Mouse (Mus musculus) lung, postnatal 25 days (tissue): ENCODE data around the gene C130050O18Rik.

Experiments used
- DNase-seq: peaks from one replicate; pipeline ENCODE4 v3.0.0; 2022; ENCODE audit warnings: low spot score

Gene C130050O18Rik

DNA sequence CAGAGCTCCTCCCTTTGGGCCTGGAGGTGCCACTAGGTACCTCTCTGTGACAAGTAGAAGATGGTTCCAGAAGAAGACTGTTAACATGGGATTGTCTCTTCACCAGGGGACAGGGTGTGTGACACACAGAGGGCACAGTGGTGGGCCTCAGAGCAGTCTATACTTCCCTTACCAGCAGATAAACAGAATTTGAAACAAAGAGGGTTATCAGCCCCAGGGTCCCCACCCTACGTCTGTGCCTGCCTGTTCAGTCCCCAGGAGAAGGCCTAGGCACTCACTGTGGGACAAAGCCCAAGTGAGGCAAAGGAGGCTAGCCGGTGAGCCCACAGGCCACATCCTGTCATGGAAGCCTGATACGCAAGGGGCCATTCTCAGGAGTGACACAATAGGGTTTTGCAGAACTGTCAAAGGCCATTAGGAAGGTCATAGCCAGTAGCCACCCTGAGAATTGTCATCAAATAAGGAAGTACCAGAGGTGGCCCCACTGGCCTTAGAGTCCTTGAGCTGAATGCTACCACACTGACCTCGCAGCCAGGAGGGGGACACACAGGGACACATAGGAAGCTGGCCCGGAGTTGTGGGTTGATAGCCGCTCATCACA lies at the start of gene C130050O18Rik:
C130050O18Rik (plus strand) TSS at position 480 of the 601 bp plus-strand sequence.
- DNase-seq: peak; percentile 58

DNA sequence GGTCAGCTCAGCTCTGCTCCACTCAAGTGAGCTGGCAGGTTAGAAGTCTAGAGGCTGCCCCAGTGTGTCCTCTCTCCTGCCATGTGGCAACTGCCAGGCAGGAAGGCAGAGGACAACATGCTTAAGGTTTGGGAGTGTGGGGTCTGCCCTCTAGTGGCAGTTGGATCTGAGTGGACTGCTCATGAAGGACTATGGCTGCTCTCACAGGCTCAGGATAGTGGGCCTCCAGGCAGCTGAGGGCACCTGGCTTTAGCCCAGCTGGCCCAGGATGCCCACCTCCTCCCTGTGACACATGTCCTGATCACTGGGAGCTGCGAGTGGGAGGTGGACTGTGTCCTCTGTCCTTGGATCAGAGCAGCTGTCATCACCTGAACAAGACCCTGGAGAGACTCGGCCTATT lies 46.4 kb upstream of the C130050O18Rik start:
- DNase-seq: no peak

DNA sequence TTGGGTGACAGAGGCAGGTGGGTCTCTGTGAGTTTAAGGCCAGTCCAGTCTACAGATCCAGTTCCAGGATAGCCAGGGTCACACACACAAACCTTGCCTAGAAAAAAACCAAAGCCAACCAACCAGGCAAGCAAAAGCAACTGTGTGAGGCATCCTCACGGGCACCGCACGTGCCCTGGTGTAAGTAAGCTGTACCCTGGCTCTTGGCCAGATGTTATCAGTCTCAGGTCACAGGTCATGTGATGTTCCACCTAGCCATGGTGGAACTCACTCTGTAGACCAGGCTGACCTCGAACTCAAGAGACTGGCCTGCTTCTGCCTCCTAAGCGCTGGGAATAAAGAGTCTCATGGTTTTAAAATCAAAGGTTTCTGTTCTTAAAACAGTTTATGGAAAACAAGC lies 45.8 kb upstream of the C130050O18Rik start:
- no peak for DNase-seq

DNA sequence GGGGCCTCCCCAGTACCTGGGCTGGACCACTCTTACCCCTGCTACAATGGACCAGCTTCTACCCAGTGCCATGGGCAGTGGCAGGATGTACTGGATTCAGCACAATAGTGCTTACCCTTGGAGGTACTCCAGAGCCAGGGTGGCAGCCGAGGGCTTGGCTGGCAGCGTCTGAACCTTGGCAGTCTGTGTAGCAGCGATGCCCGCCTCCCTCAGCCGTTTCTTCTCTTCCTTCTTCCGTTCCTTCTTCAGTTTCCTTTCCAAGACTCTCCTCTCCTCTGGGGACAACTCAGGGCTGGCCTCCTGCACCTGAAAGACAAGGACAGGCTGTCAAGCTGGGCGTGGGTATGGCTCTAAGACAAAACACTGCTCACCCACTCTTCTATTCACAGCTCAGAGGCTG lies 41.2 kb upstream of the C130050O18Rik start:
- no peak for DNase-seq

DNA sequence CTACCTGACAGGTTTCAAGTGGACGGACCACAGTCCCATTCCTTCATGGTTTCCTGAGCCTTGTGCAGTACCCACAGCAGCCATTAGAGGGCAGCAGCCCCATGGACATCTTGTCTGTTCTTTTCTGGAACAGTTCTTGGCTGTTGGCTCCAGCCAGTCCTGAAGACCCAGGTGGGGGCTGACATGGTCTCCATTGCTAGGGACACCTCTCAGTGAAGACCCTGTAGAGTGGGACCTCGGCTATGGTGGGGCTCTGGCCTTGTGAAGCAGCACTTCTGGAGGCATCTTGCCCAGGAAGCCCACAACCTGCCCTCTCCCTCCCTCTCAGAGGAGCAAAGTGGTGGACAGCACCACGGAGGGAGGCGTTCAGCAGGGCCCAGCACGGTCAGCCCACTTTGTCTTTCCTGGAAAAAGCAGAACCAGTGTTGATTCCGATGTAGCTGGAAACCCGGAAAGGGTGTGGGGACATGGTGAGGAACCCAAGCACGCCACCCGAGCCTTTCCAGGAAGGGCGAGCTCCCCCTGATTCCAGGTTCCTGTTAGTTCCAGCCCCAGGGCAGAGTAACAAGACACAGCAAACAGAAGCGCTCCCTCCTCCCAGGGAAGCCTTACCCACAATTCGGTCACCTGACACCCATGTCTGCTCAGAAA lies 40.7 kb upstream of the C130050O18Rik start:
- peak; percentile 92 for DNase-seq

DNA sequence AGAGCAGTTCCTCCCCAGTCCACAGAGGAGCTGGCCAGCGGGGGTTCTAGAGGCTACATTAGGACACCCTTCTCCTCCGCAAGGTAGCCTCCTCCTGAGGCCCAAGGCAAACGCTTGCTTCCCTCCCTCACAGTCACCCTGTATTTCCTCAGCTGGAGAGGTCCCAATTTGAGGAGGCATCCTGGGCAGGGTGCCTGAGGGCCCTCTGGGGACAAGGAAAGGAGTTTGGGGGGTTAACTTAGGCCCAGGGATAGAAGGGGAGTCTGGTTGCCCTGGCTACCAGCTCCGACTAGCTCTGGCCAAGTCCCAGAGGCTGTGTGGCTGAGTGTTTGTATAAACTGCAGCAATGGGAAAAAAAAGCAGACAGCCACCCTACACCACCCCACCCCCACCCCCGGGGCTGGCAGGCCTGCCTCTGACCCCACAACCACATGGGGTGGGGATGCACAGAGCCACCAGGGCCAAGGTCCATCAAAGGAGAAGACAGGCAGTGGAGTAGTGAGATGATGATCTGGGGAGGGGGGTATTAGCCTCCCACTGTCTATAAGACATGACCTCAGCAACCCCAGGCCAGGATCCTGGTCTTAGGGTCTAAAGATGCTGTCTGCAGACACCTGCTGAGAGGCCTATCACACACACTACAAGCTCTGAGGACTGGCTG lies 40.0 kb upstream of the C130050O18Rik start:
- DNase-seq: peak; percentile 61

DNA sequence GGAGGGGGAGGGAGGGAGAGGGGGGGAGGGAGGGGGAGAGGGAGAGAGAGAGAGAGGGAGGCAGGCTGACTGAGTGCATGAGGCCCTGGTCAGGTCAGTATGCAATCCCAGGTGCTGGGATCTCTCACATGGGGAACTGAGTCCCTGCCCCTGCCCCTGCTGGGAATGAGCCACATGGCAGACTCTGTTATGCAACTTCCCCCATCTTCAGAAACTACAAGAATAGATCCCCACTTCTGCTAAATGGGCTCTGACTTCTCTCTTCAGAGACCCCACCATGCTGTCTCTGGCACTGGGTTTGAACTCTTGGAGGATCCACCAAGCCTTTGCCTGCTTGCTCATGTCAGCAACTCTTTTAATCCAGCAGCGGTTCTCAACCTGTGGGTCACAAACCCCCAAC lies 39.3 kb upstream of the C130050O18Rik start:
- peak; percentile 56 for DNase-seq

DNA sequence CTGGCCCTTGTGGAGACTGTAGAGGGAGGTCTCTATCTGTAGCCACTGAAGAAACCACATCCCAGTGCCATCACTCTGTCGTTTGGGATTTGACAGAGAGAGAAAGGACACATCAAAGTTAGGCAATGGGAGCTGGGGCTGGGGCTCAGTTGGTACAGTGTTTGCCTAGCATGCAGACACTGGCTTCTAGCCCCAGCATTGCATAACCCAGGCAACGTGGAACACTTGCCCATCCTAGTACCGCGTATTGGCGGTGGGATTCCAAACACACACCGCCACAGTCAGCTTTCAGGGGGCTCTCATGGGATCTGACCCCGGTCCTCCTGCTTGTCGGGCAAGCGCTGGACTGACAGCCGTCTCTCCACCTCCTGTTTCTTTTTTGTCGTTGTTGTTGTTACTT lies 38.6 kb upstream of the C130050O18Rik start:
- no peak for DNase-seq

DNA sequence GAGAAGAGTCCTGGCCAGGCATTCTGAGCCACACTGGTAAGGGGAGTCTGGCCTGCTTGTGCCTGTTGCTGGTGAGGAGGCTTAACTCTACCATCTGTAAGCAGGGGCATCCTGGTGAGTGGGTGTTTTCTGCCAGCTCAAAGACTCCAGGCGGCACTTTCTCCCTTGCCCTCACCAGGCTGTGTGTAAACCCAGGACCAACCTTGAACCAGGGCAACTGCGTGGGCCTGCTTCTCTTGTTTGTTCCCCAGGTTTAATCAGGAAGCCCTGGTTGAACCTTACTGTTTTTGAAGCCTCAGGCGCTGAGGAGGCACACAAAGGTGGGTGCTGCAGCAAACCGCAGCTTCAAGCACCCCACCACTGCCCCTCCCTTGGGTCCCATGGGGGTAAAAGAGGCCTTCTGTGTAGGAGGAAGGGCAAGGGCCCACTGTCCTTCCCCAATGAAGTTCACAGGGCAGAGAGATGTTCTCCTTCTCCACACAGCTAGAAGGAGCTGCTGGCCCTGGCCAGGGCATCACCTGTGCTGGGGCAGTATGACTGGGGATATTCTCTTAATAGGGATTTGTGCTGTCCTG lies 37.1 kb upstream of the C130050O18Rik start:
- peak; percentile 49 for DNase-seq

DNA sequence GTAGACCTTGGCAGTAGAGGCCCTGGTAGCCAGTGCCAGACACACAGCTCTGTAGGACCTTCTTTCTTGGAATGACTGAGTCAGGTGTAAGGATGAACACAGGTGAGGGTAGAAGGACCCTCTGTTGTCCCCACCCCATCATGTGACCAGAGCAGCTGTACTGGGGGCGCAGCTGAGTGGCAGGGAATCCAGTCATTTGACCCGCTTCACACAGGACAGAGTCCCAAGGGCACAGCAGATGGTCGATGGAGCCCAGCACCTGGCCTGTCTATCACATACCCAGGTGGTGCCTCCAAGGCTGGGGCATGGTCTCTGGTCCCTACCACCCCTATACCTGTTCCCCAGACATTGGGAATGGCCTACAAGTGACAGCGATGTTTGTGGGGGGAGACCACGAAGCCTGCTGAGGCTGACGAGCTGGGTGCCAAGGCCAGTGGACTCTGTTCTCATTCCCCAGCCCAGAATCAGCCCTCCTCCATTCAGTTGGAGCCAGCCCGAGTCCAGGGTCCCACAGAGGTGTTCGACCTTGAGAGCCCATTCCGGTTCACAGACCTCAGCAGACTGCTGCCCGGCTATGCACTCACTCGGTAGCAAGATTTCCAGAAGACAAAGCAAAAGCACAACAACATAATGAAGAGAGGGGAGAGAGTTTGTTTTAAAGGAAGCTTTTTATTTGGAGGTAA lies 36.3 kb upstream of the C130050O18Rik start:
- DNase-seq: no peak

DNA sequence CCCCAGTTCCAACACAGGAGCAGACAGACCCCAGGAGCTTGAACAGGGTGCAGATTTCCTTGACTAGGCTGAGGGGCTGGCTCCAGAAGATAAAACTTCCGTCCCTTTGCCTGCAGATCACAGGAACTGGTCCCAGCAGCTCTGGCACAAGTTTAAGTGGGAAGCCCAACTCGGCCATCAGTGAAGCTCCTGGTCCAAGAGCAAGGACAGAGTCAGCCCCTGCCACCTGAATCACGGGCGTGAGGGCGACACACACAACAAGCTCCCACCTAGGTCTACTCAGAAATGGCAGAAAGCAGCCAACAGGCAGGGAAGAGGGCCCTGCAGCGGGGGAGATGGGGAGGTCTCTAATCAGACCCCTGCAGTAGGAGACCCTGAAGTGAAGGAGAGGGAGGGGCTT lies 34.7 kb upstream of the C130050O18Rik start:
- no peak for DNase-seq

DNA sequence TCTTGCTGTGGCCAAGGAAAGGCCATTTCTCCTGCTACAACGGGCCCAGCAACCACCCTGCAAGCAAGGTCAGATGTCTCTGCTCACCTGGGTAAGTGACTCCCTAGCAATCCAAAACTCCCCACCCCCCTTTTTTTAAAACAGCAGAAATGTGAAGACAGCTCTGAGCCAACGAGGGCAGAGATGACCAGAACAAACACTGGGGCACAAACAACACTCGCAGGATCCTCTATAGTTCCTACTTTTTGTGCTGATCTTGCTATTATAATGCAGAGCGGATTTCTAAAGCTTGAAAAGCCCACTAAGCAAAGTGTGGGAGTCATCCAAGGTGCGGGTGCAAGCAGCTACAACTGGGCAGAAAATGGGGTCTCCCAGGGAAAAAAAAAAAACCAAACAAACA lies 34.0 kb upstream of the C130050O18Rik start:
- no peak for DNase-seq

DNA sequence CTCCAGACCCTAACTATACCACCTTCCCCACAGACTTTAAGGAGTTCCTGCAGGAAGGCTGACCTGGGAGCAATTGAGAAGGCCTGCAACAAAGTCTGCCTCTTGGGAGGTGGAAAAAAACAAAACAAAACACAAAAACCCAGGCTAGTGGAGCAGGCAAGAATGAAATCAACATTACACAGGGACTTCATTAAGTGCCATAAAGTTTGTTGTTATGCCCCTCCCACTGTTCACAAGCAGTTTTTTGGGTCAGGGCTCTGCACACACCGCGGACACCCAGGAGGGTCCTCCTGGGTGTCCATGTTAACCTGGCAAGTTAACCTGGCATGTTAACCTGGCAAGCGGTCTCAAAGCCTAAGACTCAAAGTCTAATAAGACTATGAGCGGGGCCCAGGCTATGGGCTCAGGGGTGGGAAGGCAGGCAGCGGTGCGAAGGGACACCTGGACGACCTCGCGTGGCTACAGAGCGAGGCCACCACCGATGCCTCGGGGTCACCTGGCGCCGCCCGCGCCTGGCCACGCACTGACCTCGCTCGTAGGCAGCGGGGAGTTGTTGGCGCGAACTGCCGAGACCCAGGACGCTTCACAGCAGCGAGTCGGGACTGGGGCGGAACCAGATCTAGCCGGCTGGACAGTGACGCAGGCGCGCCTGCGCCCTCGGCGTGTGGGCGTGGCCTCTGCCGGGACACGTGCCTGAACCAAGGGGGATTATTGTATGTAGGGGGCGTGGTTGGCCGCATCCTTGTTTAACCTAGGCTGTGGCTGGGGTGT lies 33.3 kb upstream of the C130050O18Rik start:
- peak; percentile 94 for DNase-seq

DNA sequence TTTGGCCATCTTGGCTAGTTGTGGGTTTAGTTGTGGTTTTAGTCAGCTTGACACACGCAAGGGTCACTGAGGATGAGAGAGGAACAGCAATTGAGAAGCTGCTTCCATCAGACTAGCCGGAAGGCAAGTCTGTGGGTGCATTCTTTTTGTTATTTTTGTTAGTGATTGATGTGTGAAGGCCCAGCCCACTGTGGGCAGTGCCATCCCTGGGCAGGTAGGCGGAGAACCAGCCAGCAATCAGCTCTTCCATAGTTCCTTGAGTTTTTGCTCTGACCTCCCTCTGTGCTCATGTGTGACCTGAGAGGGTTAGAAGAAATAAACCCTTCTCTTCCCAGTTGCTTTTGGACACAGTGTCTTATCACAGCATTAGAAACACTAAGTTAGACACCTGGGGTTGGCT lies 32.0 kb upstream of the C130050O18Rik start:
- DNase-seq: no peak

DNA sequence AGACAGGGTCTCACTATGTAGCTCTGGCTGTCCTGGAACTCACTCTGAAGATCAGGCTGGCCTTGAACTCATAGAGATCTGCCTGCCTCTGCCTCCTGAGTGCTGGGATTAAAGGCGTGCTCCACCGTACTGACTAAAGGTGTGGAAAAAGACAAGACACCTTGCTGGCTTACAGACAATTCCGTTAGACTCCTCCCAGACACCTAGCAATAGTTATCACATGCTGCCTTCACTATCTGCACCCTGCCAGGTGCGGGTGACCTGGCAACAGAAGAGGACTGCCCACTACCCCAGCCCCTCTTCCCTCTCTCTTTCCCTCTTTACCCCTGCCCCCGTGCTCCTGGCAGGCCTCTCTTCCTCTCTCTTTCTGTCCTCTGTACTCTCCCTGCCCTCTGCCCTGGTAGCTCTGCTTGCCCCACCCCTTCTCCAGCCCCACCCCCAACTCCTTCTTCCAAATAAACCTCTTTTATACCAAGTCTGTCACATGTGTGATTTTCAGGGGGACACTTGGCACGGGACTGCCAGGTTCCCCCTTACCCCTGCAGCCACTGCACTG lies 31.1 kb upstream of the C130050O18Rik start:
- no peak for DNase-seq

DNA sequence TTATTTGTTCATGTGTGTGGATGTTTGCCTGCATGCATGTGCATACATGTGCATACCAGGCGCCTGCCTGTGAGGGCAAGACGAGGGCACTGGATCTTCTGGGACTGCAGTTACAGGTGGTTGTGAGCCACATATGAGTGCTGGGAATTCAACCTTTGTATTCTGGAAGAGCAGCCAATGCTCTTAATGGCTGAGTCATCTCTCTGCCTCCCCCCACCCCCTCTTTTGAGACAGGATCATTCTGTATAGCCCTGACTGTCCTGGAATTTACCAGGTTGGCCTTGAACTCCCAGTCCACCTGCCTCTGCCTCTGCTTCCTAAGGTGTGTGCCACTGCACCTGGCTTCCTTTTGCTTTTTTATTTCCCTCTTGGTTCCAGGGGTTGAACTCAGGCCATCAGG lies 30.2 kb upstream of the C130050O18Rik start:
- no peak for DNase-seq

DNA sequence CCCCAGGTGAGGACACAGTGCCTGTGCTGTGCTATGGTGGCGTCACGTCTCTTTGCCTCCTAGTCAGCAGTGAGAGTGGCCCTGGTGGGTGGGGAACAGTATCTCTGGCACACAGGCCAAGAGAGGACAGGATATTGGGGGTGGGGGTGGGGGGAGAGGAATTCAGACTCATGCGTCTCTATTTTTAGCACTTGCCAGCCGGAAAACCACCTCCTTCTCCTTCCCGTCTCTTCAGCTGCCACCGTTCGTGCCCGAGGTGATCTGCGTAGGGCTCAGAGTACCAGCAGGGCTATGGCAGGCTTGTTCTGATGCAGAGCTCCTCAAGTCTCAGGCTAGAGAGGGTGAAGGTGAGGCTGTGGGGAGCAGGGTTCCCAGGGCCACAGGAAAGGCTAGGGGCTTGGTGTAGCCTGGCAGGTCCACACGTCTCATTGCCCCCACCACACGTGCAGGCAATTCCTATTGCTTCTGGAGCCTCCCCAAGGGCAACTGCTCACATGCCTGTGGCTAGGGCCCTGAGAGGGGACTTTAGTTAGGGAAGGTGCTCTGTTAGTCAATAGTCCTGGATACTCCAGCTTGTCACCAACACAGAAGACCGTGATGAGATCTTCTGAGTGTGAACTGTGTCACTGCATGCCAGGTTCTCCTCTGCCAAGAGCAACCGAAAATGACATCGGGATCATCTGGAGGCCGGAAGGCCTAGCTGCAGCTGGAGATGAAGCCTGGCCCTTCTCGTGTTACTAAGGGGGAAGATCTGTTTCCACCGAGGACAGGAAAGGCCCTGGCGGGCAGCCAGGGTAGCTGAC lies 27.4 kb upstream of the C130050O18Rik start, which contains the start of gene Gpr146:
Gpr146 (plus strand) TSS at position 230 of the 803 bp plus-strand sequence.
- peak; percentile 85 for DNase-seq

DNA sequence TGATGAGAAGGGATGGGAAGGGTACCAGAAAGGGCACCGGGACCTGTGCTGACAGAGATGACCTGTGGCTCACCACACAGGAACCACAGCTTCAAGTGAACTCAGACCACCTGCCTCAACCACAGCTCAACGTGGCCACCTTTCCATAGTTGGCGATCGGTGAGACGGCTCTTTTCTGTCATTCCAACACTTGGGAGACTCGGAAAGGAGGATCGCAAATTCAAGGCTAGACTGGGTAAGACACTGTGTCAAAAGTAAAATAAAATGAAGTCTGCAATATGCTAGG lies 26.9 kb upstream of the C130050O18Rik start:
- no peak for DNase-seq

DNA sequence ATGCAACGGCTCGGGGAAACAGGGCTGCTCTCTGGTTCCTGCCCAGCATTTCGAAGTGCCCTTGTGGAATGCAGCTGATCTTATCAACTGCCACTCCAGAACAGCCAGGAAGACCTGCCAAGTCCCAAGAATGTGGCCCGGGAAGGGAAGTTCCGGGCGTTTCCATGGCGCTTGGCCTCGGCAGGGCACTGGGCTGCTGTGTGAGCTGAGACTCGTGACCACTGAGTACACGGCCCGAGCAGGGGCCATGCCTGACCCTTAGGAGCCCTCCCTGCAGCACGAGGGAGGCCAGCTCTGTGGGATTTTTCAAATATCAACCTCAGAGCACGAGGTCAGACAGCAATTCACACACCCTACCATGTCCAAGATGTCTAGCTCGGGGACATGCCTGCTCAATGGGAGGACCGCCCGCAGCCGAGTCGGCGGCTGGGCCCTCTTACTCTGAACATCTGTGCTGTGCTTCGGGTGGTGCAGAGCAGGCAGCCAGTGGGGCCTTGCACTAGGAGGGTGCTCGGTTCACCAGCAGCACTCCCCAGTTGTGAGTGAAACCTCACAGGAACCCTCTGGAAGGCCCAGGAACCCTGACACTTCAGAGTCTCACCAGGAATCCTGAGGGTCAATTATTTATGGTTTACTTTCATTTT lies 26.0 kb upstream of the C130050O18Rik start:
- DNase-seq: peak; percentile 96

DNA sequence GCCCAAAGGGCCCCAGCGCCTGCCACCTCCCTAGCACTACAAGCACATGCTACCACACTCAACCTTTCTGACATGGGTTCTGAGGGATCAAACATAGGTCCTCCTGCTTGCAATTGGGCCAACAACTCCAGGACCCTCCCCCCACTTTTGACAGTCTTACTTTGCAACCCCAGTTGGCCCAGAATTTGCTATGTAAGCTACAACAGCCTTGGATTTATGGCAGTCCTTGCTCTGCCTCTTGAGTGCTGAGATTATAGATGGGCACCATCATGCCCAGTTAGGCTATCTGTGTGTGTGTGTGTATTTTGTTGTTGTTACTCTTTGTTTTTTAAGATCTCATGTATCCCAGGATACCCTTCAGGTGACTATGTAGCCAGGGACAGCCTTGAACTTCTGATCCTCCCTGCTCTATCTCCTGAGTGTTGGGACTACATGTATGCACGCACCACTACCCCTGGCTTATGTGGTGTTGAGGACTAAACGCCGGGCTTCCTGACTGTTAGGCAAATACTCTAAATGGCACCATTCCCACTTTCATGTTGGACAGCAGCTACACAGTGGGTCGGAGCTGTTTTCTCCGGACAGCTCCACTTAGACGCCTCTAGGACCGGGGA lies 25.2 kb upstream of the C130050O18Rik start:
- DNase-seq: no peak
